Mouse (Mus musculus) CD4-positive helper T cell, adult 2 months (primary cell): ENCODE measurements around the gene Dkkl1.
A peak's percentile ranks its signal among the peaks of the same experiment; 100 is the strongest.

ENCODE experiments used
- DNase-seq: peaks from one replicate; pipeline ENCODE4 v3.0.0-alpha.2; 2012; ENCODE audit warnings: low read depth, missing footprints, low spot score

The Dkkl1 gene

DNA sequence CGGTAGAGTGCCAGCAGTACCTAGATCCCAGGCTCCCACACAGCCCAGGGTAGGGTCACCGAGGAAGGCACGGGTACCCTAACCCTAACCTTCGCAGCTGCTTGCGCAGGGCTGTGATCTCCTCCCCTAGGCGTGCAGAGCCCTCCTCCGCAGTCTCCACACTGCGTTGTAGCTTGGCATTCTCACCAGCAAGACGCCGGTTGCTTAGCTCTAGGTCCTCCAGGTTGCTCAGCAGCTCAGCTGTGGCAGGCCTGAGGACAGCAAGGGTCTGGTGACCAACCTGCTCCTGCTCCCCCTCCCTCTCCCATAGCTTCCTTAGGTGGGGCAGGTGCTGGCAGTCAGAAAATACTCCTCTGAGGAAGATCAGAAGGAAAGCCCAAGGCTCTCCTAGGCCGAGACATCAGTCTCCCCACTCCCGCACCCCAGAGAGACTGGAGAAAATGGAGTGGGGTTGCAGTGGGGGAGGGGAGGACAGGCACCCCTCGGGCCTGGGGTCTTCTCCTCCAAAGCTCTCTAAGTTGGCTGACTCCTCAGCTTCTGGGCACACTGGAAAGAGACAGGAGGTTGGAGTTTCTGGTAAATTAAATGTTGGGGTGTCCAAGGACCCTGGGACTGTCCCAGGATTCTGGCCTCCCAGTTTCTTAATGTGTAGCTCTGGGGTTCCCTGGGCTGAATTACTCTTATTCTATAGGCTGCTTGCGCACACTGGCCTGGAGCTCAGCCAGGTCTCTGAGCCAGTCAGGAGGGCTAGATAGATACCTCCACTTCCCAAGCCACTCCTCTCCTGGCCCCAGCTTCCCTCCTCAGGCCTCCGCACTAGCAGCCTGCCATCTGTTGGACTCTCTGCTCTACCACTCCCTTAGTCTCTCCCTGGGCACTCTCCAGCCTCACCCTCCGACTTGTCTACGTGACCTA, 17.8 kb downstream of the Dkkl1 start:
- DNase-seq: no peak

- no peak for DNase-seq
These were observed 18.5 kb downstream of the Dkkl1 start for GRCm38 (mm10) chr7:45193406-45193805.

DNA sequence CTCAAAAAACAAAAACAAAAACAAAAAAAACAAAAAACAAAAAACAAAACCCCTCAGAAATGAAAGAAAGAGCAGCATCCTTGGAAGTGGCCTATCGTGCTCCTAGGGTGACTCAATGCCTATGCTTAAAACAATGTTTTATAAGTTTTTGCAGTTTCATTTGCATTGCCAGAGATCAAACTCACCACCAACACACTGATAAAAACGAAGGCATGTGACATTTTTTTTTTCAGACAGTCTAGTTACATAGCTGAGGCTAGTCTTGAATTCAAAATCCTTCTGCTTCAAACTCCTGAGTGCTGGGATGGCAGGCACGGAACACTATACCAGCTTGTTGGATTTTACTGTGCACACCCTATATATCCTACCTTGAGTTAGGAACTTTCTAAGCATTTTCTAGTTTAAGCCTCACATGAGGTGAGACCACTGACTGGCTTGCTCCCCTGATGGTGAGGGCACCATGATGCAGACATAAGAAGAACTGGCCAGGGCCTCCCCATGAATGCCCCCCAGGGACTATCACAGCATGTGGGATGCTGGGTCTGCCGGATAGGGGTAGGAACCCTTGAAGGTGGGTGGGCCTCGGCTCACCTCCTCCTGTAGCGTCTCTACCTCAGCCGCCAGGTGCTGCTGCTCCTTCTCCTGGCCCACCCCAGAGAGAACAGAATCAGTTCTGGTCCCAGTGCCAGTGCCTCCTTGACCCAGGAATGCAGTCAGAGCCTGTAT, 19.2 kb downstream of the Dkkl1 start:
- DNase-seq: no peak

DNA sequence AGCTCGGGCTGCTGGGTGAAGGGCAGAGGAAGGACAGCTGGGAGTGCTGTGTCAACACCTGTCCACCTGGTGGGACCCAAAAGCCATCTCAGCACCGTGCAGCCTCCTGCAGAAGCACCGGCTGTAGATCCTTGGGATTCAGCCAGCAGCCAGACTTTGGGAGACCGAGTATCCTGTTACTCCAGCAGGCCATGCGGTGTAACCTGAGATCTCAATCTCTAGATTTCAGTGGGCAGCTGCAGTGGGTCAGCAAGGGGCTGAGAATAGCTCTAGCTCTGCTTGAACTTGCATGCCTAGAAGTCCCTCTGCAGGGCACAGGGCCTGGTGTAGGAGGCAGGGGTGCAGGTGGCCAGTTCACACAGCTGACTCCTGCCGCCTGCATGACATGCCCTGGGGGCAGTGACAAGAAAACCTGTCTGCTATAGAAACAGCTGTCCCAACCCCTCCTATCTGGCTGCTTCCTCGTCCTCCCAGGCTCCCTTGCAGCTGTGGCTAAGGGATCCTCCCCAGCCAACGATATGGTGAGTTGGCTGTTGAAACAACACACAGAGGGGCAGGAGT, 20.1 kb downstream of the Dkkl1 start:
- DNase-seq: no peak

DNA sequence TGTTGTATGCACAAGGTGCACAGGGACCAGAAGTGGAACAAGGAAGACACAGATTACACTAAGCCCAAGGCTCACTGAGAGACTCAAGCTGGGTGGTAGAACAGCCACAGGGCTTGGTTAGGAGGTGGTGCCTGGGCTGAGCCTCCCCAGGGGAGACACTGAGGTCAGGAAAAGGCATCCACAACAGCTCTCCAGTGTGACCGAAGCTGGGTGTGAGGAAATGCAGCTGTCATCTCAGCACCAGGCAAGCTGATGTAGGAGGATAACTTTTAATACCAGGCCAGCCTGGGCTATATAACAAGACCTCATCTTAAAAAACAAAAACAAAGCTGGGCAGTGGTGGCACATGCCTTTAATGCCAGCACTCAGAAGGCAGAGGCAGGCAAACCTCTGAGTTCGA, 20.8 kb downstream of the Dkkl1 start:
- DNase-seq: no peak

DNA sequence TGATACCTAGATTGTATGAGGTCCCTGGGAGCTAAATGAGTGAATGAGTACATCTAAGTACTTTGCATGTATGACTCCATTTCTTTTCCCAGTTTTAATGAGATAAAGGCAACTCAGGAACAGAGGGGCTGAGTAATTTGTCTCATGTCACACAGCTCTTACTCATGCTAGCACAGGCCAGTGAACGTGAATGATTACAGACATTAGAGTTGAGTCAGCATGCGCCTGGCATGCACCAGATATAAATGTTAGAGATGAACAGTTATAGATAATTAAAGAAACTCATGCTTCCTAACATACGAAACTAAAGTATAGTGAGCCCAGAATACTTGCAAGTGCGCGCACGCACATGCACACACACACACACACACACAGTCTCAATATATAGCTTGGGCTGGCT, 21.8 kb downstream of the Dkkl1 start:
- no peak for DNase-seq

- no peak for DNase-seq
These were observed 22.3 kb downstream of the Dkkl1 start for GRCm38 (mm10) chr7:45189600-45189999.

- DNase-seq: no peak
These were observed 26.0 kb downstream of the Dkkl1 start for GRCm38 (mm10) chr7:45185921-45186320.

- no peak for DNase-seq
These were observed 28.3 kb downstream of the Dkkl1 start for GRCm38 (mm10) chr7:45183672-45184071.

GRCm38 (mm10) chr7:45182606-45183005, 29.3 kb downstream of the Dkkl1 start:
- DNase-seq: no peak

DNA sequence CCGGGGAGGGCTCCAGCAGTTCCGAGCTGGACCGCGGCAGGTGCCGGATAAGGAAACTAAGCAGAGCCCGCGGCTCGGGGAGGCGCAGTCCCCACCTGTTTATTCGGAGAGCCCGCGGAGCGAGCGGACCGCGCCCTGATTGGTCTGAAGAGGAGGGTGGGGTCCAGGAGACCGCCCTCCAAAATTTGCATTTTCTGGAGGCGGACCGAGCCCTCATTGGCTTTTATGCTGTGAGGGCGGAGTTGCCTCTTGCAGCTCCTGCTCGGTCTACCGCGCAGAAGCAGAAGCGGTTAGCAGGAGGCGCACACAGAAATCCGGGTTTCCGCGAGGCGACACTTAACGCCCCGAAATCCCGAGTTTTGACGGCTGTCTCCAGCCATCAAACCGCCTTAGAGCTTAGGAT, 29.7 kb downstream of the Dkkl1 start:
- DNase-seq: peak; percentile 90

- DNase-seq: no peak
These were observed 30.4 kb downstream of the Dkkl1 start for GRCm38 (mm10) chr7:45181540-45181939.

DNA sequence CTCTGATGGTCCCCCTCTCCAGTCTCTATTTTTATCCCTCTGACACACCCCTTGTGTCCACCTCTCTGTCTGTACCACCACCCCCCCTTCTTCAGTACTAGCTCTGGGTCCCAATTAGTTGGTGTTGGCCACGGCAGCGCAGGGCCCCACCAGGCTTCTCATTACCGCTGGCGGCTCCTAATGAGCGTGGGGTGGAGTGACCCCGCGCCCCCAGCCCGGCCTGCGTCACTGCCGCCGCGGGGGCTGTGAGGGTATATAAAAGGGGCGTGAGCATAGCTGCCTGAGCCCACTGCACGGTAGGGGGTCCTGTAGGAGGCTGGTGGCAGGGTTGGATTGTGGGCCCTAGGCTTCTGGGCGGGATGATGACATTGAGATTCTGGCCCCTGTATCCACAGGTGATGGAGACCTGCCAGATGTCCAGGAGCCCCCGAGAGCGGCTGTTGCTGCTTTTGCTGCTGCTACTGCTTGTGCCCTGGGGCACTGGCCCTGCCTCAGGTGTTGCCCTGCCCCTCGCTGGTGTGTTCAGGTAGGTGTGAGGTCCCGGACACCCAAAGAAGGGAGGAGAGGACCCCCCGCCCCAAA, 31.0 kb downstream of the Dkkl1 start, which contains the start of gene Pth2:
Pth2 (plus strand) TSS at position 100 of the 582 bp plus-strand sequence.
- no peak for DNase-seq

GRCm38 (mm10) chr7:45179469-45179868, 32.5 kb downstream of the Dkkl1 start, which contains the start of gene Gfy:
Gfy (minus strand) TSS chr7:45179569.
- DNase-seq: no peak

GRCm38 (mm10) chr7:45178550-45178949, 33.4 kb downstream of the Dkkl1 start:
- no peak for DNase-seq

GRCm38 (mm10) chr7:45176356-45176755, 35.6 kb downstream of the Dkkl1 start:
- DNase-seq: no peak

GRCm38 (mm10) chr7:45175929-45176328, 36.0 kb downstream of the Dkkl1 start:
- DNase-seq: no peak

DNA sequence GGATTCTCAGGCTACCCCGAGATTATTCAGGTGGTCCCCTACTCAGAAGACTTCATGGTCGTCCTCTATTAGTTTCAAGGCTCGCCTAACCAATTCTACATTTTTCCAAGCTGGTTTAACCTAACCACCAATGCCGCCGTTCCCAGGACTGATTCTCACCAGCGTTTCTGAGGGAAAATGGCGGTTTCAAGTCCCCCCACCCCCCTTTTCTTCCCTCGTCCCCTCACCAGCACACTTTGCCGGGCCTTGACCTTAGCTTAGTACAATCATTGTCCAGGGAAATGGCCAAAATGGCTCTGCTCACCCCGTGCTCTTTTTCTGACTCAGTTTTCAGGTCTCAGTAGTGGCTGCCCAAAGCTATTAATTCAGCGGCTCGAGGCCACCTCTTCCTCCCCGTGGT, 36.5 kb downstream of the Dkkl1 start:
- no peak for DNase-seq

GRCm38 (mm10) chr7:45174567-45175280, 37.2 kb downstream of the Dkkl1 start:
- no peak for DNase-seq

- DNase-seq: peak; percentile 66
These were observed 38.2 kb downstream of the Dkkl1 start for GRCm38 (mm10) chr7:45173772-45174171.

DNA sequence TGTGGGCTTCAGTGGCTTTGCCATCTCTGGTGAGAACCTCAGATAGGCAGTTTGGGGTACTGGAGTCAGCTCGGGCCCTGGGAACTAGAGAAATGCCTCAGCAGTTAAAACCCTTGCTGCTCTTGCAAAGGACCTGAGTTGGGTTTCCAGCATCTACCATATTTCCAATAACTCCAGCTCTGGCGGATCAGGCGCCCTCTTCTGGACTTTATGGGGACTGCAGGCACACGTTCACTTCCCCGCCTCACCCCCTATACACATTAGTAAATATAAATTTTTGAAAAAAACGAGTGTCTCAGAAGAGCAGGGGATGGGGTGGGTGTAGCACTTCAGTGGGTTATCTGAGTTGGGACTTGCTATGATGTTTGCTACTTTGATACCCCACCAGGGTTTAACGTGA, 39.0 kb downstream of the Dkkl1 start:
- DNase-seq: peak; percentile 50
